Mouse (Mus musculus) heart, adult 2 months (tissue): ENCODE data around the gene Cd3eap.

ENCODE experiments used
- CTCF ChIP-seq: fragments of 200-600 bp; IDR thresholded peaks from 2 replicates; pipeline ENCODE4 v1.8.1; 2022; ENCODE audit warnings: antibody characterized with exemption, mild to moderate bottlenecking, moderate library complexity
- EP300 ChIP-seq: fragments of 200-500 bp; IDR thresholded peaks from 2 replicates; pipeline ENCODE4 v1.6.1; 2011; ENCODE audit warnings: low read depth, low read length, control low read depth; ENCODE audit not compliant: insufficient read depth
- POLR2A ChIP-seq: fragments of 200-500 bp; IDR thresholded peaks from 2 replicates; pipeline ENCODE4 v1.6.1; 2011; ENCODE audit warnings: mild to moderate bottlenecking, low read depth, low read length, control low read depth; ENCODE audit not compliant: insufficient read depth

GRCm38 (mm10) chr7:19365376-19365775 lies 6.1 kb upstream of the Cd3eap start:
- TF ChIP-seq CTCF (no peak), POLR2A (no peak), EP300 (no peak)
